ENCODE assay signal across 8 mouse cellular contexts in genomic region chr8:120292316-120293107, GRCm38 (mm10).
A peak's percentile ranks its signal among the peaks of the same experiment; 100 is the strongest.
DNase-seq lines count a peak whose midpoint lies in the region; ATAC-seq lines count a peak whose summit lies in the region.

No protein-coding gene starts in this region.

- H3K9ac ChIP-seq in heart, embryonic 13.5 days: peak overlapping the region; percentile 71

- peak overlapping the region; percentile 4 for H3K4me3 ChIP-seq in heart, embryonic 13.5 days

- no peak for DNase-seq in heart, adult 18-20 months
- peak; percentile 31 for DNase-seq in c-Kit-negative CD71-positive TER-119-positive erythroid progenitor cells, embryonic 14.5 days (ENCODE audit: low read depth, low spot score)
- DNase-seq in frontal cortex, postnatal 10 days (ENCODE audit: low spot score in 2 of 2): peak; percentile 71 to 82
- DNase-seq in left cerebral cortex, postnatal 25 days (ENCODE audit: low spot score in 2 of 2): peak; percentile 67 to 84
- DNase-seq in neural tube, embryonic 10.5 days (ENCODE audit: extremely low spot score, low spot score): peak; percentile 34
- DNase-seq in T-cell, adult 2 months (ENCODE audit: low spot score): no peak
- no peak for DNase-seq in urinary bladder, adult 2 months (ENCODE audit: low spot score)

- no peaks in the 10 kb centered on the region for H3K27me3 ChIP-seq in heart, embryonic 13.5 days (replicated peaks)

- H3K9me3 ChIP-seq in heart, embryonic 13.5 days: no peaks in the 10 kb centered on the region

- 55% methylated on average over 8 of the region's 8 CpGs for WGBS in heart, embryonic 13.5 days

- H3K4me2 ChIP-seq in heart, embryonic 13.5 days: peak overlapping the region; percentile 50

- intact Hi-C loops in left cerebral cortex, postnatal 25 days (cut with DNase I): no loop called here

- no peaks in the 10 kb centered on the region for H3K36me3 ChIP-seq in heart, embryonic 13.5 days

- no peak for ATAC-seq in heart, embryonic 13.5 days (ENCODE audit: extremely low read depth, insufficient number of reproducible peaks, low FRiP score, low TSS enrichment)

- H3K27ac ChIP-seq in heart, embryonic 13.5 days (replicated peaks): peak overlapping the region; percentile 75; the same call in 1 of the 2 replicates

- H3K4me1 ChIP-seq in heart, embryonic 13.5 days: peaks cover 97% of the 10 kb centered on the region

Comparison
In these comparisons a context has a peak if more than half of its experiments do, and no peak if none do; other contexts are left out.
1. DNase-seq: peak in c-Kit-negative CD71-positive TER-119-positive erythroid progenitor cells, embryonic 14.5 days (single experiment), frontal cortex, postnatal 10 days (2 of 2), left cerebral cortex, postnatal 25 days (2 of 2) and neural tube, embryonic 10.5 days (single experiment); none in heart, adult 18-20 months (0 of 2), T-cell, adult 2 months (single experiment) and urinary bladder, adult 2 months (single experiment).